Mouse (Mus musculus) C2C12 (cell line): ENCODE results near the gene Synpr.

Source experiments
- CEBPB ChIP-seq: IDR thresholded peaks from one replicate; pipeline ENCODE4 v1.6.1; 2011; ENCODE audit warnings: low read depth, mild to moderate bottlenecking, control low read depth, moderate library complexity
- CTCF ChIP-seq: IDR thresholded peaks from one replicate; pipeline ENCODE4 v1.5.1; 2011; ENCODE audit not compliant: control insufficient read depth, insufficient read depth, insufficient read length
- FOSL1 ChIP-seq: IDR thresholded peaks from one replicate; pipeline ENCODE4 v1.8.0; 2011; ENCODE audit warnings: mild to moderate bottlenecking, low read length; ENCODE audit not compliant: poor library complexity, insufficient read depth, severe bottlenecking
- MAX ChIP-seq: IDR thresholded peaks from one replicate; pipeline ENCODE4 v1.6.1; 2011; ENCODE audit warnings: mild to moderate bottlenecking, control low read depth
- MYOD1 ChIP-seq: IDR thresholded peaks from one replicate; pipeline ENCODE4 v1.6.1; 2011; ENCODE audit warnings: low read depth; ENCODE audit not compliant: control insufficient read depth, insufficient read length
- MYOG ChIP-seq: IDR thresholded peaks from one replicate; pipeline ENCODE4 v1.6.1; 2011; ENCODE audit not compliant: control insufficient read depth, insufficient read length; ENCODE audit errors: extremely low read depth
- USF1 ChIP-seq: IDR thresholded peaks from one replicate; pipeline ENCODE4 v1.6.1; 2011; ENCODE audit warnings: low read depth, mild to moderate bottlenecking, control low read depth, moderate library complexity

DNA sequence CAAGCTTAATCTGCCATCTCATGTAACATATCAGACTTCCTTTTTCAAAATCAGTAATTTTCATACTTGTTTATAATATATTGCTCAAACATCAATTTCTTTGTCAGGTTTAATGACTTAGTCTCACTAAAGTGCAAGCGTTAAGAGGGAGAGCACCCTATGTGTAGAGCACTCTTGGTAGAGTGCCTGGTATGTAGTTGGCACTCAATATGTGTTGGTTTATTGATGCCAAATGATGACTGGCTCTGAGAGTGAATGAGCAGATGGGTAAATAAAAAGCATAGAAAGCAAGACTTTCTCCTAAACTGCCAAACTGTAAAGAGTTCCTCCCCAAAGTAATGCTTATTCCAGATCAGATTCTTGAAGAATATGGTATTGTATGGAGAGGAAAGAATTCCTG, 365.3 kb downstream of the Synpr start:
- TF ChIP-seq CTCF (no peak), MYOD1 (no peak), FOSL1 (no peak), MAX (no peak), USF1 (no peak), MYOG (no peak), CEBPB (no peak)
